Mouse (Mus musculus): ENCODE measurements around the gene Minpp1. TPM values are rescaled to one million over a fixed set of nuclear protein-coding genes. Genes with fewer than 3 reads are reported as not detected.
"Not testable (repeated sequence)": the region's sequence is repeated elsewhere in the genome, so short reads cannot be mapped to it uniquely, and the experiment has no call there.

The Minpp1 gene
- total RNA-seq (2014; fragmentation: Nextera tagmentation): 62.6 and 63.2 TPM in 2 replicates
- total RNA-seq (2017): 68.8 and 73.1 TPM in 2 replicates
- 197 and 273 TPM in 2 replicates for polyA plus RNA-seq (2012)

- H3K27me3 ChIP-seq (ENCODE audit: insufficient read depth, low read length): no peaks in the 10 kb centered on the region
- no peak for TF ChIP-seq CTCF (IDR thresholded peaks at IDR 0.05; ENCODE audit: low read depth, low read length)
- TF ChIP-seq POLR2AphosphoS5 (IDR thresholded peaks at IDR 0.05; ENCODE audit: insufficient replicate concordance, low read depth, low read length): no peak
- TF ChIP-seq TAL1 (conservative IDR thresholded peaks at IDR 0.05; ENCODE audit: low read depth, low read length): no peak
- no peak for TF ChIP-seq GATA2 (IDR thresholded peaks at IDR 0.05; ENCODE audit: borderline replicate concordance, low read depth, low read length)
- peak; percentile 50; the same call in 1 of the 2 replicates for ATAC-seq (ENCODE audit: extremely low read depth, insufficient number of reproducible peaks, low FRiP score, poor library complexity, severe bottlenecking)
- peaks cover 34% of the 10 kb centered on the region for H3K4me1 ChIP-seq (ENCODE audit: insufficient read depth, low read depth, low read length)
- H3K4me3 ChIP-seq (ENCODE audit: low read depth, low read length): peak within 1 kb of the TSS; percentile 87
- peak; percentile 75 for DNase-seq (ENCODE audit: low spot score)
- no peaks in the 10 kb centered on the region for H3K9me3 ChIP-seq (replicated peaks)
- H3K36me3 ChIP-seq (replicated peaks): peaks cover 12% of the 10 kb centered on the region
Observed at GRCm38 (mm10) chr19:32485681-32486105, at the start of gene Minpp1. Gene Minpp1 (plus strand): TSS chr19:32485769.

- Histone ChIP-seq H3K36me3 (replicated peaks) (no peaks in the 10 kb centered on the region), H3K27me3 (ENCODE audit: insufficient read depth, low read length) (peaks cover 8% of the 10 kb centered on the region), H3K4me1 (ENCODE audit: insufficient read depth, low read depth, low read length) (peaks cover 4% of the 10 kb centered on the region; the same call in 1 of the 2 replicates), H3K9me3 (replicated peaks) (peaks cover 8% of the 10 kb centered on the region; the same call in 1 of the 2 replicates), H3K4me3 (ENCODE audit: low read depth, low read length) (no peak overlapping the region)
- TF ChIP-seq GATA2 (IDR thresholded peaks at IDR 0.05; ENCODE audit: borderline replicate concordance, low read depth, low read length): no peak
- no peak for TF ChIP-seq GATA1 (IDR thresholded peaks at IDR 0.05; ENCODE audit: borderline replicate concordance, low read length)
- no peak for TF ChIP-seq CTCF (IDR thresholded peaks at IDR 0.05; ENCODE audit: low read depth, low read length)
- no peak for TF ChIP-seq TAL1 (conservative IDR thresholded peaks at IDR 0.05; ENCODE audit: low read depth, low read length)
- no peak for TF ChIP-seq POLR2AphosphoS5 (IDR thresholded peaks at IDR 0.05; ENCODE audit: insufficient replicate concordance, low read depth, low read length)
- ATAC-seq (ENCODE audit: extremely low read depth, insufficient number of reproducible peaks, low FRiP score, poor library complexity, severe bottlenecking): no peak
- DNase-seq (ENCODE audit: low spot score): no peak
Observed at GRCm38 (mm10) chr19:32439356-32439755, 46.2 kb upstream of the Minpp1 start.

- H3K36me3 ChIP-seq (replicated peaks): no peaks in the 10 kb centered on the region
- peaks cover 4% of the 10 kb centered on the region; the same call in 1 of the 2 replicates for H3K4me1 ChIP-seq (ENCODE audit: insufficient read depth, low read depth, low read length)
- peaks cover 8% of the 10 kb centered on the region; the same call in 1 of the 2 replicates for H3K9me3 ChIP-seq (replicated peaks)
- peaks cover 6% of the 10 kb centered on the region for H3K27me3 ChIP-seq (ENCODE audit: insufficient read depth, low read length)
- peak; percentile 48 for DNase-seq (ENCODE audit: low spot score)
- H3K4me3 ChIP-seq (ENCODE audit: low read depth, low read length): no peak overlapping the region
- peak; percentile 48; the same call in 1 of the 2 replicates for TF ChIP-seq CTCF (IDR thresholded peaks at IDR 0.05; ENCODE audit: low read depth, low read length)
- no peak for TF ChIP-seq POLR2AphosphoS5 (IDR thresholded peaks at IDR 0.05; ENCODE audit: insufficient replicate concordance, low read depth, low read length)
- ATAC-seq (ENCODE audit: extremely low read depth, insufficient number of reproducible peaks, low FRiP score, poor library complexity, severe bottlenecking): no peak
Observed at GRCm38 (mm10) chr19:32441568-32441967, 44.0 kb upstream of the Minpp1 start.

- no peak for DNase-seq (ENCODE audit: low spot score)
- no peaks in the 10 kb centered on the region for H3K36me3 ChIP-seq (replicated peaks)
- no peak overlapping the region for H3K4me3 ChIP-seq (ENCODE audit: low read depth, low read length)
- H3K4me1 ChIP-seq (ENCODE audit: insufficient read depth, low read depth, low read length): no peaks in the 10 kb centered on the region
- H3K27me3 ChIP-seq (ENCODE audit: insufficient read depth, low read length): peaks cover 7% of the 10 kb centered on the region
- ATAC-seq (ENCODE audit: extremely low read depth, insufficient number of reproducible peaks, low FRiP score, poor library complexity, severe bottlenecking): no peak
- TF ChIP-seq GATA1 (IDR thresholded peaks at IDR 0.05; ENCODE audit: borderline replicate concordance, low read length): no peak
- H3K9me3 ChIP-seq (replicated peaks): peaks cover 2% of the 10 kb centered on the region
Observed at GRCm38 (mm10) chr19:32448931-32449330, 36.6 kb upstream of the Minpp1 start.

GRCm38 (mm10) chr19:32452231-32452630, 33.3 kb upstream of the Minpp1 start:
- DNase-seq (ENCODE audit: low spot score): no peak
- peaks cover 2% of the 10 kb centered on the region for H3K9me3 ChIP-seq (replicated peaks)
- H3K27me3 ChIP-seq (ENCODE audit: insufficient read depth, low read length): peaks cover 17% of the 10 kb centered on the region
- no peak for TF ChIP-seq POLR2AphosphoS5 (IDR thresholded peaks at IDR 0.05; ENCODE audit: insufficient replicate concordance, low read depth, low read length)
- TF ChIP-seq CTCF (IDR thresholded peaks at IDR 0.05; ENCODE audit: low read depth, low read length): no peak
- TF ChIP-seq GATA1 (IDR thresholded peaks at IDR 0.05; ENCODE audit: borderline replicate concordance, low read length): no peak
- TF ChIP-seq TAL1 (conservative IDR thresholded peaks at IDR 0.05; ENCODE audit: low read depth, low read length): no peak
- no peak for TF ChIP-seq GATA2 (IDR thresholded peaks at IDR 0.05; ENCODE audit: borderline replicate concordance, low read depth, low read length)
- H3K36me3 ChIP-seq (replicated peaks): no peaks in the 10 kb centered on the region
- no peak for ATAC-seq (ENCODE audit: extremely low read depth, insufficient number of reproducible peaks, low FRiP score, poor library complexity, severe bottlenecking)
- H3K4me1 ChIP-seq (ENCODE audit: insufficient read depth, low read depth, low read length): no peaks in the 10 kb centered on the region
- H3K4me3 ChIP-seq (ENCODE audit: low read depth, low read length): no peak overlapping the region

- TF ChIP-seq GATA2 (IDR thresholded peaks at IDR 0.05; ENCODE audit: borderline replicate concordance, low read depth, low read length) (no peak), CTCF (IDR thresholded peaks at IDR 0.05; ENCODE audit: low read depth, low read length) (no peak), POLR2AphosphoS5 (IDR thresholded peaks at IDR 0.05; ENCODE audit: insufficient replicate concordance, low read depth, low read length) (no peak), TAL1 (conservative IDR thresholded peaks at IDR 0.05; ENCODE audit: low read depth, low read length) (no peak), GATA1 (IDR thresholded peaks at IDR 0.05; ENCODE audit: borderline replicate concordance, low read length) (no peak)
Observed at GRCm38 (mm10) chr19:32456744-32457143, 28.8 kb upstream of the Minpp1 start.

GRCm38 (mm10) chr19:32457631-32458030, 27.9 kb upstream of the Minpp1 start:
- not testable (repeated sequence) for DNase-seq (ENCODE audit: low spot score); H3K4me1 ChIP-seq (ENCODE audit: insufficient read depth, low read depth, low read length); H3K9me3 ChIP-seq (replicated peaks); H3K36me3 ChIP-seq (replicated peaks); H3K4me3 ChIP-seq (ENCODE audit: low read depth, low read length); ATAC-seq (ENCODE audit: extremely low read depth, insufficient number of reproducible peaks, low FRiP score, poor library complexity, severe bottlenecking)
- H3K27me3 ChIP-seq (ENCODE audit: insufficient read depth, low read length): peaks cover 17% of the 10 kb centered on the region

More at GRCm38 (mm10) chr19:32456744-32457143, 28.8 kb upstream of the Minpp1 start:
- DNase-seq (ENCODE audit: low spot score) (no peak), ATAC-seq (ENCODE audit: extremely low read depth, insufficient number of reproducible peaks, low FRiP score, poor library complexity, severe bottlenecking) (no peak)
- H3K27me3 ChIP-seq (ENCODE audit: insufficient read depth, low read length): peaks cover 17% of the 10 kb centered on the region
- peaks cover 2% of the 10 kb centered on the region; the same call in 1 of the 2 replicates for H3K4me1 ChIP-seq (ENCODE audit: insufficient read depth, low read depth, low read length)
- no peaks in the 10 kb centered on the region for H3K36me3 ChIP-seq (replicated peaks)
- H3K9me3 ChIP-seq (replicated peaks): no peaks in the 10 kb centered on the region
- H3K4me3 ChIP-seq (ENCODE audit: low read depth, low read length): no peak overlapping the region

Data from G1E (cell line).